Mouse (Mus musculus) hindbrain, embryonic 10.5 days (tissue): ENCODE data around the gene Tgfbrap1. TPM values are rescaled to one million over a fixed set of nuclear protein-coding genes. Genes with fewer than 3 reads are reported as not detected.

Experiments used
- DNase-seq: peaks from one replicate; pipeline ENCODE4 v3.0.0-alpha.2; 2017; ENCODE audit warnings: low spot score
- H3K27ac ChIP-seq: fragments of 300-500 bp; sonication (generic); 2 replicates; pipeline ENCODE4 v1.5.1; 2016; ENCODE audit warnings: mild to moderate bottlenecking, moderate library complexity
- H3K27me3 ChIP-seq: fragments of 300-500 bp; sonication (generic); 2 replicates; pipeline ENCODE4 v1.6.1; 2016; ENCODE audit warnings: mild to moderate bottlenecking; ENCODE audit not compliant: poor library complexity, insufficient read depth, severe bottlenecking
- H3K36me3 ChIP-seq: fragments of 300-500 bp; sonication (generic); 2 replicates; pipeline ENCODE4 v1.6.1; 2016; ENCODE audit warnings: mild to moderate bottlenecking, moderate library complexity
- H3K4me1 ChIP-seq: fragments of 300-500 bp; sonication (generic); replicated peaks from 2 replicates; pipeline ENCODE4 v1.6.1; 2016; ENCODE audit warnings: mild to moderate bottlenecking
- H3K4me3 ChIP-seq: fragments of 300-500 bp; sonication (generic); 2 replicates; pipeline ENCODE4 v1.5.1; 2016; ENCODE audit warnings: mild to moderate bottlenecking, moderate library complexity
- H3K9me3 ChIP-seq: fragments of 300-500 bp; sonication (generic); 2 replicates; pipeline ENCODE4 v1.6.1; 2016; ENCODE audit warnings: mild to moderate bottlenecking, moderate library complexity
- WGBS: fragments of 180-500 bp; shearing (Covaris S2); methylation state at CpG from one replicate; pipeline ENCODE4 v1.1.7; 2016; 5-methylcytosine and 5-hydroxymethylcytosine counted together
- polyA plus RNA-seq: library from polyadenylated mRNA; unstranded; fragments of >200 nt; fragmentation: Nextera tagmentation; extraction: Ambion mirVana; gene quantifications from 2 replicates; pipeline ENCODE4 v1.2.1, GENCODE M21; 2016

Tgfbrap1 gene
- polyA plus RNA-seq, 1 experiment from 2014 or later: 16.3 TPM

DNA sequence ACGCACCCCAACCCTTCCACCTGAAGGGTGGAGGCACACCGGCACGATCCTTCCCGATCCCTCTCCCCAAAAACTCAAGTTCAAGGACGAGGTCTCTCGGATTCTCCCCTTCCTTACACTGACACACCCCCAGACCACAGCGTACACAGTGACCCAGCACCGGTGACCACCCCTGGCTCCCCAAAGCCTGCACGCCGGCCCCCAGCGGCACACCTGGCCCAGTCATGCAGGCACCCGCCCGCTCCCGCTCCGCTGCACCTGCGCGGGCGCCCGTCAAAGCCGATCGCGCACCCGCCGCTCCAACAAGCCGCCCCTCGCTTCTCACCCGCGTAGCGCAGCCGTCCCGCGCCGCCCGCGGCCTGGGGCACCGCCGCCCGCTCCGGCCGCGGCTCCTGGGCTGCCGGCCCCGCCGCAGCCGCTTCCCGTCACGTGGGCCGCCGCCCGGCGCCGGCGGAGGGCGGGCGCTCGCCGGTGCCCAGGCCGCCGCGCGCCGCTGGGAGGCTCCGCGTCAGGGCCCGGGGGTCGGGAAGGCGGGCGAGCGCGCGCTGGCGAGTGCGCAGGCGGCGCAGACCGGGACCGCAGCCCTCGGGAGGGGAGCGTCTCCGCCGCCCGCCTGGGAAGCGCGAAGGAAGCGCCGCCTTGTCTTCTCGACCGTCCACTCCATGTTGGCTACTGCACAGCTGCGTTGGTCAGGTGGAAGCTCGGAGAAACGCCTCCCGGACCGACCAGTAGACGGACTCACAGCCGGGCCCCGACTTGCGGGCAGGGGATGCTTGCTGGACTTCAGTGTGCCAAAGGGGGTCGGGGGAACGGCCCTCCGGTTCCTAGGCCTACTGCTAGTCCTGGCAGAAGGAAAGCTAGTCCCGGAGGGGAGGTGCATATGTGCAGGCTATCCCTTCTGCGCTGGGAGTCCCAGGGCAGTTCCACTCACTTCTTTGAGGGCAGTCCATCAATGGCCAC is 6.1 kb downstream of the Tgfbrap1 start:
- Histone ChIP-seq H3K9me3 (no peaks in the 10 kb centered on the region), H3K4me1 (peaks cover 34% of the 10 kb centered on the region), H3K27me3 (no peaks in the 10 kb centered on the region), H3K4me3 (peak overlapping the region; percentile 88), H3K27ac (peak overlapping the region; percentile 93), H3K36me3 (peaks cover 4% of the 10 kb centered on the region)
- peak; percentile 77 for DNase-seq
- WGBS: under 1% methylated on average over 102 of the region's 102 CpGs

DNA sequence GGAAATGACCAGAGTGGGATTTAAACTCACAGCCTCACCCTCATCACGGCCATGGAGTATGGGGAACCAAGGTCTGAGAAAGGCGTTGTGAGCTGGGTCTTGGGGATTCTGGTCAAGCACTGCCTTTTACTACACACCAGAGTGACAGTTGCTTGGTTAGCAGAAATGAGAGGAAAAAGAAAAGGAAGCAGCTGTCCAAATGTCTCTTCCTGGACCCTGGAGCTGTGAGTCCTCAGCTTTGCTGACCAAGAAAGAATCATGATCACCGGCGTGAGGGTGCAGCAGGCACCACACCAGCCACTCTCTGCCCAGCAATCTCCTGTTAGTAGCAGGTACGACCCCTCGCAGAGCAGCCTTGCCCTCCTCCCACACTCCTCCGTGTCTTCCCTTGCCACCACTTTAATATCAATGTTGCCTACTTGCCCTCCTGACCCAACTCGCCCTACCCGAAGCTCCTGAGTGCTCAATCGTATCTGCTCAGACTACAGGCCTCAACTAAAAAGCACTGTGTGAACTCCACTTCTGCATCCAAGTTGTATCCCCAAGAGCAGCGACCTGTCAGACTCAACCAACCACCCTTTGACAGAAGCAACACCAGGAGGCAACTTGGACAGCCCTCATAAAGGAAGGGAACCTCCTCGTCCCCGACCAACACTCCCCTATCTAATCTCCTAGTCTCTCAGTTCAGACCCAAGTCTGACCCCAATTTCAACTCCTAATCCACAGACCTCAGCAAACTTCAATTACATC is 7.0 kb downstream of the Tgfbrap1 start:
- no peaks in the 10 kb centered on the region for H3K27me3 ChIP-seq
- WGBS: 47% methylated on average over 13 of the region's 13 CpGs
- peak; percentile 23 for DNase-seq
- H3K27ac ChIP-seq: peak overlapping the region; percentile 93
- peak overlapping the region; percentile 88 for H3K4me3 ChIP-seq
- no peaks in the 10 kb centered on the region for H3K9me3 ChIP-seq
- peaks cover 28% of the 10 kb centered on the region for H3K4me1 ChIP-seq
- H3K36me3 ChIP-seq: peaks cover 4% of the 10 kb centered on the region

DNA sequence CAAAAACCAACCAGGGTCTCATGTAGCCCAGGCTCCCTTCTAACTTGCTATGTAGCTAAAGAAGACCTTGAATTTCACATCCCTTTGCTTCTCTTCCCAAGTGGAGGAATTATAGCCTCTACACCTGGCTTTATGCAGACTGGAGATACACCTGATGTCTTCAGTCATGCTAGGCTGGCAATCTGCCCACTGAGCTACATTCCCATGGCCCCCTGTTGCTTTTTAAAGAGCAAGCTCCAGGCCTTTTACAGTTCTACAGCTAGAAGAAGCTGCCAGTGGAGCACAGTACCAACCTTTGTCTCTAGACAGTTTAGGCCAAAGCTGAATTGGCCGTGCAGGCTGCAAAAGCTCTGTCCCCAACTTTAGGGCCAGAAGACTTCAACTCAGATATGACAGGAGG is 8.0 kb downstream of the Tgfbrap1 start:
- Histone ChIP-seq H3K36me3 (peaks cover 10% of the 10 kb centered on the region), H3K4me1 (peaks cover 28% of the 10 kb centered on the region), H3K9me3 (no peaks in the 10 kb centered on the region), H3K4me3 (no peak overlapping the region), H3K27me3 (no peaks in the 10 kb centered on the region), H3K27ac (no peak overlapping the region)
- DNase-seq: no peak
- 91% methylated on average over 1 of the region's 1 CpGs for WGBS

- no peaks in the 10 kb centered on the region for H3K27me3 ChIP-seq
- peaks cover 12% of the 10 kb centered on the region for H3K36me3 ChIP-seq
- H3K9me3 ChIP-seq: no peaks in the 10 kb centered on the region
- no peak for DNase-seq
- 89% methylated on average over 5 of the region's 5 CpGs for WGBS
- H3K4me3 ChIP-seq: no peak overlapping the region
- H3K27ac ChIP-seq: no peak overlapping the region
- H3K4me1 ChIP-seq: no peaks in the 10 kb centered on the region
These were observed 15.5 kb downstream of the Tgfbrap1 start for GRCm38 (mm10) chr1:43082946-43083345.

DNA sequence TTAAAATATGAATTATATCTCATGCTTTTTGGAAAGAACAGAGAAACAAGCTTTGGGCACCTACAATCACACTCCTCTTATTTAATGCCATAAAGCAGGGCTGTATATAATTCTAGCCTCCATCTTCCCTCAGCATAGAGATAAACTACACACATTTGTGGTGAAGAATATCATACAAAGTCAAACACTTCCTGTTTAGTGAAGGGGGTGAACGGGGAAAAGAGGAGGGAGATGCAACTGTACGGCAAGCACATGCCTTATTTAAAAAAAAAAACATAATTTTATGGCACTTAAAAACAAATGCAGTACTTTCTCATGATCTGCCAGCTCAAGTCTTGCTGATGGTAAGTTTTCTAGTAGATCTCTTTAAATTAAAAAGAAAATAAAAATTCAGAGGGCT is 20.3 kb downstream of the Tgfbrap1 start:
- Histone ChIP-seq H3K27me3 (no peaks in the 10 kb centered on the region), H3K4me3 (no peak overlapping the region), H3K27ac (no peak overlapping the region), H3K36me3 (peaks cover 27% of the 10 kb centered on the region), H3K4me1 (no peaks in the 10 kb centered on the region), H3K9me3 (no peaks in the 10 kb centered on the region)
- DNase-seq: no peak
- WGBS: 93% methylated on average over 2 of the region's 2 CpGs

GRCm38 (mm10) chr1:43074791-43075190 is 23.6 kb downstream of the Tgfbrap1 start:
- Histone ChIP-seq H3K4me3 (no peak overlapping the region), H3K27ac (no peak overlapping the region), H3K4me1 (no peaks in the 10 kb centered on the region), H3K9me3 (no peaks in the 10 kb centered on the region), H3K27me3 (no peaks in the 10 kb centered on the region), H3K36me3 (peaks cover 53% of the 10 kb centered on the region)
- 92% methylated on average over 2 of the region's 2 CpGs for WGBS
- DNase-seq: no peak

DNA sequence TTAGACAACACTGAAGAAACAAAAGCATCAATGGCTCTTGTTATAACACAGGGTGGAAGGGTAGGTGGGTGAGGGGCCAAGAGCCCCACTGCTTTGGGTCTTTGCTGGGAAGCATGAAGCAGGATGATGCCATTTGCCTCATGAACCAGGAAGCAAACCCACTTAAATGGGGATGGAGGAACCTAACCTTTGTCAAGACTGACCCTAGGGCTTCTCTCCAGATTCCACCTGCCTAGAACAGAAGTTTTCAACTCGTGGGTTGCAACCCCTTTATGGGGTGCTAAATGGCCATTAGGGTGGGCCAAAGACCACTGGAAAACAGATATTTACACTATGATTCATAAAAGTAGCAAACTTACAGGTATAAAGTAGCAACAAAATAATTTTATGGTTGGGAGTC is 25.9 kb downstream of the Tgfbrap1 start:
- Histone ChIP-seq H3K36me3 (peaks cover 62% of the 10 kb centered on the region), H3K27ac (no peak overlapping the region), H3K27me3 (no peaks in the 10 kb centered on the region), H3K9me3 (no peaks in the 10 kb centered on the region), H3K4me3 (no peak overlapping the region), H3K4me1 (no peaks in the 10 kb centered on the region)
- no peak for DNase-seq
- WGBS: 84% methylated on average over 1 of the region's 1 CpGs

DNA sequence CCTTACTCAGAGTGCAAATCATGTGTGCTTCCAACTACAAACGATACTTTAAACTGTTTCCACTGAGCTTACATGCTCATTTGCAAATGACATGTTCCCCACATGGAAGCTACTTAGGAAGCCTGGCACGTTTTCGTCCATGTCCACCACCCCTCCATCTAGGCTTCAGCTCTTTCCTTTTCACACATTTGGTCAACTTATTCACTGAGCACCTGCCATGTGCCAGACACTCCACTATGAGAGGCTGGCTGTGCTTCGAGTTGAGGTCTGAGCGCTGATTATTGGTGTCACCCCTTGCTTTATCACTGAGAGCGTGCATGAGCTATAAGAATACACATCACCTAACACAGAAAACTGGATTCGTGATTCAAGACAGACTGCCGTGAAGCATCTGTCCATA is 26.4 kb downstream of the Tgfbrap1 start:
- Histone ChIP-seq H3K4me3 (no peak overlapping the region), H3K9me3 (no peaks in the 10 kb centered on the region), H3K4me1 (no peaks in the 10 kb centered on the region), H3K36me3 (peaks cover 67% of the 10 kb centered on the region), H3K27ac (no peak overlapping the region), H3K27me3 (no peaks in the 10 kb centered on the region)
- no peak for DNase-seq
- WGBS: 95% methylated on average over 8 of the region's 8 CpGs

DNA sequence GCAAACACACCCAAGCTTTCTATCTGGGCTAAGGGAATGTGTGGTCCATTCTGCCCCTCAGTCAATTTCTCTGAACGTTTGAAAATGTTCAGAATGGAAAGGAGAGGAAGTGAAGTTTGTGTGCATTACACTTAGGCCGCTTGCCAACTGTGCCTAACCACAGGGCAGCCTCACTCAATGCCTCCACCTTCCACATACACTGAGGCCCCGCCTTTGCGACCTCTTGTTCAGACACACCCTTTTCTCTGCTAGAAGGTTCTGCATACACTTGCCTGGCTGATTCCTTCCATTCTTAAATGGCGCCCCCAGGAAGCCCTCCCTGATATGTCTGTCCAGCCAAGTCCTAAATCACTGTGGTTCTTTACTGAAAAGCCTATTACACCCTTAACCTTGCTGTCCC is 27.7 kb downstream of the Tgfbrap1 start:
- H3K27me3 ChIP-seq: no peaks in the 10 kb centered on the region
- no peak overlapping the region for H3K4me3 ChIP-seq
- 91% methylated on average over 5 of the region's 5 CpGs for WGBS
- H3K4me1 ChIP-seq: no peaks in the 10 kb centered on the region
- peaks cover 69% of the 10 kb centered on the region for H3K36me3 ChIP-seq
- no peak overlapping the region for H3K27ac ChIP-seq
- DNase-seq: no peak
- H3K9me3 ChIP-seq: no peaks in the 10 kb centered on the region

DNA sequence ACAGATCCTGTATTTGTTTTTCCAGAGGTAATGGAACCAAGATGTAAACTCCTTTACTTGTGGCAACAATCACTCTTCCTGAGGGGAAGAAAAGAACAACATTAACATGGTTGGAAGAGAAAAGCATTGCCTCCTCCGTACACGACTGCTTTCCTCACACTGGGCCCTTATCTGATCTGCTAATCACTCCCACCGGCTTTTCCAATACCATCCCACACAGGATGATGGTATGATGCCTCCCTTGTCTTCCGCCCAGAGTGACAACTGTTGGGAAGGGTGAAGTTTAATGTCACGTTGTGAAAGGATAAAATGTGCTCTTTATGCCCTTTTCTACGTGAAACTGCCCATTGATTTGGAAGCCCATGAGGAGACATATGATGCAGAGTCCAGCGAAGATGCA is 30.9 kb downstream of the Tgfbrap1 start:
- Histone ChIP-seq H3K27me3 (no peaks in the 10 kb centered on the region), H3K36me3 (peaks cover 67% of the 10 kb centered on the region), H3K27ac (no peak overlapping the region), H3K4me1 (no peaks in the 10 kb centered on the region), H3K4me3 (no peak overlapping the region), H3K9me3 (no peaks in the 10 kb centered on the region)
- DNase-seq: no peak
- WGBS: 80% methylated on average over 7 of the region's 7 CpGs

DNA sequence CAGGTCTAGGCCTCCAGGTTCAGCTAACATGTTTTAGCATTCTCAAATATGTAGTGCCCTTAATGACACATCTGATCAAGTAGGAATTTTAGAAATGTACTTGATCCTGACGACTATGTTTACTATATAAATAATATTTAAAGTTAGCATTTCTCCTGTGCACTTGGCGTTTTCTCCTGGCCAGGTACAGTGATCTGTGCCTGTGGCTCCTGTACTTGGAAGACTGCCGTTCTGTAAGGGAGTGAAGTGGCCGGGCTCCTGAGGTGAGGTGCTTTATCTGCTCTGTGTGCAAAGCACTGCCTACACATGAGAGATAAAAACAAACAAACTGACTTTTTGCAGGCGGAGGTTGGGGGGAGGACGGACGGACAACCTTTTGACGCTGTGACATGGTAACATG is 31.9 kb downstream of the Tgfbrap1 start:
- H3K27ac ChIP-seq: no peak overlapping the region
- 86% methylated on average over 8 of the region's 8 CpGs for WGBS
- peaks cover 67% of the 10 kb centered on the region for H3K36me3 ChIP-seq

GRCm38 (mm10) chr1:43065615-43066310 is 32.7 kb downstream of the Tgfbrap1 start:
- peak; percentile 75 for DNase-seq
- 53% methylated on average over 9 of the region's 9 CpGs for WGBS
- no peaks in the 10 kb centered on the region for H3K9me3 ChIP-seq
- peaks cover 68% of the 10 kb centered on the region for H3K36me3 ChIP-seq
- no peaks in the 10 kb centered on the region for H3K4me1 ChIP-seq
- no peak overlapping the region for H3K27ac ChIP-seq
- H3K27me3 ChIP-seq: no peaks in the 10 kb centered on the region
- H3K4me3 ChIP-seq: no peak overlapping the region

More for the DNA sequence above, 31.9 kb downstream of the Tgfbrap1 start:
- no peaks in the 10 kb centered on the region for H3K9me3 ChIP-seq
- H3K4me1 ChIP-seq: no peaks in the 10 kb centered on the region
- no peak overlapping the region for H3K4me3 ChIP-seq
- no peaks in the 10 kb centered on the region for H3K27me3 ChIP-seq
- DNase-seq: no peak
